Mouse (Mus musculus) left cerebral cortex, postnatal 10 days (tissue): ENCODE results near the gene 3110021N24Rik. TPM values are rescaled to one million over a fixed set of nuclear protein-coding genes. Genes with fewer than 3 reads are reported as not detected.
A peak's percentile ranks its signal among the peaks of the same experiment; 100 is the strongest.
"Not testable (repeated sequence)": the region's sequence is repeated elsewhere in the genome, so short reads cannot be mapped to it uniquely, and the experiment has no call there.

ENCODE experiments used
- DNase-seq, 2 experiments: peaks; one replicate each; pipeline ENCODE4 v3.0.0; 2021 to 2022; ENCODE audit warnings: low spot score in 2 of 2, mixed read lengths in 1 of 2; ENCODE audit errors: extremely low spot score in 1 of 2
- intact Hi-C: fragments of 180-260 bp; cut with DNase I; formaldehyde crosslinking; loops from one replicate; pipeline ENCODE4 v1.15.1; 2025
- total RNA-seq, 2 experiments: library from RNA; stranded (reverse); gene quantifications; 2 replicates each; pipeline ENCODE4 v1.2.3; 2021

The 3110021N24Rik gene
- total RNA-seq, result 1 to 10 TPM in 1 of 2 experiments, under 1 TPM in 1; 0.66 to 1.1 TPM

- intact Hi-C loops, result no loop called here
- no peak for DNase-seq
These were observed at the start of gene 3110021N24Rik for GRCm38 (mm10) chr4:108719349-108719748. Gene 3110021N24Rik, plus strand, starts transcription at chr4:108719649.

- intact Hi-C loops, result loop anchor here (5.0 kb wide), 1 partner anchor 86 kb away; no protein-coding TSS in a partner anchor
- no peak for DNase-seq
These were observed 33.3 kb upstream of the 3110021N24Rik start for GRCm38 (mm10) chr4:108686156-108686555.

- DNase-seq, result not testable (repeated sequence)
- intact Hi-C loops, result loop anchor here (5.0 kb wide), 1 partner anchor 85 kb away; no protein-coding TSS in a partner anchor
These were observed 32.4 kb upstream of the 3110021N24Rik start for GRCm38 (mm10) chr4:108687098-108687497.

GRCm38 (mm10) chr4:108690479-108690878, 29.0 kb upstream of the 3110021N24Rik start:
- DNase-seq, result no peak
- intact Hi-C loops, result no loop called here

GRCm38 (mm10) chr4:108691469-108691868, 28.0 kb upstream of the 3110021N24Rik start:
- intact Hi-C loops, result no loop called here
- no peak for DNase-seq

- DNase-seq, result no peak
- intact Hi-C loops, result no loop called here
These were observed 22.5 kb upstream of the 3110021N24Rik start for GRCm38 (mm10) chr4:108696934-108697333.

GRCm38 (mm10) chr4:108708209-108708608, 11.2 kb upstream of the 3110021N24Rik start:
- DNase-seq, result no peak
- intact Hi-C loops, result no loop called here

- intact Hi-C loops, result no loop called here
- DNase-seq, result no peak
These were observed 1.9 kb downstream of the 3110021N24Rik start for GRCm38 (mm10) chr4:108721245-108721784.

GRCm38 (mm10) chr4:108724102-108724501, 4.7 kb downstream of the 3110021N24Rik start:
- no peak for DNase-seq
- intact Hi-C loops, result no loop called here

GRCm38 (mm10) chr4:108730450-108730849, 11.0 kb downstream of the 3110021N24Rik start:
- intact Hi-C loops, result no loop called here
- DNase-seq, result no peak

GRCm38 (mm10) chr4:108731582-108731981, 12.1 kb downstream of the 3110021N24Rik start:
- no peak for DNase-seq
- intact Hi-C loops, result no loop called here

GRCm38 (mm10) chr4:108746160-108746873, 26.9 kb downstream of the 3110021N24Rik start:
- intact Hi-C loops, result no loop called here
- no peak for DNase-seq

GRCm38 (mm10) chr4:108759583-108759982, 40.1 kb downstream of the 3110021N24Rik start:
- DNase-seq, result no peak
- intact Hi-C loops, result no loop called here

GRCm38 (mm10) chr4:108768527-108768926, 49.1 kb downstream of the 3110021N24Rik start:
- no peak for DNase-seq
- intact Hi-C loops, result no loop called here

- intact Hi-C loops, result no loop called here
- no peak for DNase-seq
These were observed 60.3 kb downstream of the 3110021N24Rik start for GRCm38 (mm10) chr4:108779763-108780056.

GRCm38 (mm10) chr4:108780057-108780863, 60.8 kb downstream of the 3110021N24Rik start, which contains the start of gene Zfyve9:
Gene Zfyve9, minus strand, starts transcription at chr4:108780798.
- peak; percentile 45 to 88 for DNase-seq
- intact Hi-C loops, result no loop called here

- peak in 1 of 2 experiments; percentile 18 for DNase-seq
- intact Hi-C loops, result no loop called here
These were observed 61.4 kb downstream of the 3110021N24Rik start for GRCm38 (mm10) chr4:108780864-108781205.

GRCm38 (mm10) chr4:108781596-108781995, 62.1 kb downstream of the 3110021N24Rik start:
- intact Hi-C loops, result no loop called here
- no peak for DNase-seq

GRCm38 (mm10) chr4:108782421-108783085, 63.1 kb downstream of the 3110021N24Rik start:
- intact Hi-C loops, result no loop called here
- peak; percentile 4 to 15 for DNase-seq
